Comparison of ENCODE assay signal across 9 mouse cellular contexts in the genomic region with DNA sequence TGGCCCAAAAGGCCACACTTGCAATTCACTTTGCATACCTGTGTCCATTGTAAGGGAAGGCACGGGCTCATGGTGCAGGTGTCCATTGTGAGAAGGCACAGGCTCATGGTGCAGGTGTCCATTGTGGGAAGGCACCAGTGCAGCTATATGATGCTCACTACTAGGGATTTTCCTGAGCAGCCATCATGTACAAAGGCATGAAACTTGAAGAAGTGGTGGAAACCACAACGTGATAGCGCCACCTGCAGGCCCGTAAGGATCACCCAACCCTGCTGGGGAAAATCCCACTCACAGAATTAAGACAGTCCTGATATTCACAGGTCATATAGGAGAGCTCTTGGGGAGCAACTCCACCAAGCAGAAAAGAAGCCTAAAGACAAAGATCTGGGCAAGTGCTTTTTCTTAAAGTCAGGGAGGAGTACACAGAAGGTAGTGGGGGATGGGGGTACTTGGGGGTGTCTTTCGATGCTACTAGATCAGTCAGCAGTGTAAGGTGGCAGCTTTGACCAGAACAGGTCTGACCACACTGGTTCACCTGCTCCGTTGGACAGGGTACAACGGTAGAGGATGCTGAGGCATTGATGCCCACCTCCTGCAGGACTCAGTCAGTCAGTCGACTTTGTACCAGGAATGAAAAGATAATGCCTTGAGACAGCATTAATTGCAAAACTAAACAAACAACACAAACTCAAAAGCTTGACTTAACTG. TPM values are rescaled to one million over a fixed set of nuclear protein-coding genes. Genes with fewer than 3 reads are reported as not detected.
A peak's percentile ranks its signal among the peaks of the same experiment; 100 is the strongest.
DNase-seq lines count a peak whose midpoint lies in the region; ATAC-seq lines count a peak whose summit lies in the region.
"Had no signal": no experiment of that assay in that cellular context is flagged by ENCODE, and none has a peak within 500 bp of the region (broad histone marks: within the 10 kb centered on the region; RNA-seq: fewer than 3 reads in every experiment).

No protein-coding gene starts in this region.

- intact Hi-C loops in heart, postnatal 10 days (cut with DNase I): loop anchor here (1.0 to 10.0 kb wide), 3 partner anchors 37 to 395 kb away; no protein-coding TSS in a partner anchor

- DNase-seq in embryo, embryonic 10 days (ENCODE audit: low spot score): peak; percentile 77
- DNase-seq in embryo, embryonic 9.5 days (ENCODE audit: extremely low spot score): no peak
- peak; percentile 73 for DNase-seq in embryo, embryonic 10.5 days (ENCODE audit: low spot score)
- DNase-seq in heart, postnatal 10 days: peak; percentile 58 to 75
- peak; percentile 51 to 53 for DNase-seq in layer of hippocampus, postnatal 36 days
- peak; percentile 47 for DNase-seq in right cerebral cortex, postnatal 25 days

- peak; percentile 92 for ATAC-seq in activated CD4-positive, CD25-positive, alpha-beta regulatory T cell, adult 4 months
- ATAC-seq in megakaryocyte, adult 5-6 weeks (ENCODE audit: poor library complexity, severe bottlenecking): peak; percentile 76

RNA-seq across cellular contexts. Expression of a gene that starts 11.1 kb away (rescaled TPM):
- polyA plus RNA-seq in activated CD4-positive, CD25-positive, alpha-beta regulatory T cell, adult 4 months (2017; shearing (Covaris generic)): under 1 TPM; 0.11 to 0.36 TPM
- 10 to 100 TPM; 16.1 to 26.7 TPM for total RNA-seq in heart, postnatal 10 days (2021)
- under 1 TPM; 0.13 to 0.25 TPM for total RNA-seq in layer of hippocampus, postnatal 36 days (2021)
- total RNA-seq in megakaryocyte, adult 5-6 weeks (2015): not detected in 2 replicates
- total RNA-seq in megakaryocyte, adult 5-6 weeks (2017): not detected in 2 replicates

RNA-seq across cellular contexts. Expression of a gene that starts 29.8 kb away (rescaled TPM):
- not detected for polyA plus RNA-seq in activated CD4-positive, CD25-positive, alpha-beta regulatory T cell, adult 4 months (2017; shearing (Covaris generic))
- 1 to 10 TPM; 1.4 to 6.6 TPM for total RNA-seq in heart, postnatal 10 days (2021)
- total RNA-seq in layer of hippocampus, postnatal 36 days (2021): not detected
- total RNA-seq in megakaryocyte, adult 5-6 weeks (2015): not detected in 2 replicates
- total RNA-seq in megakaryocyte, adult 5-6 weeks (2017): not detected in 2 replicates
- polyA plus RNA-seq: large intestine, adult 2 months had no signal

RNA-seq across cellular contexts. Expression of a gene that starts 29.8 kb away (rescaled TPM):
- 10 to 100 TPM in 1 of 2 experiments, 1 to 10 TPM in 1; 7.7 to 12.0 TPM for polyA plus RNA-seq in activated CD4-positive, CD25-positive, alpha-beta regulatory T cell, adult 4 months (2017; shearing (Covaris generic))
- total RNA-seq in heart, postnatal 10 days (2021): 100 to 1,000 TPM in 1 of 2 experiments, 10 to 100 TPM in 1; 83.6 to 102 TPM
- 100 to 1,000 TPM; 922 to 985 TPM for total RNA-seq in layer of hippocampus, postnatal 36 days (2021)
- 0.80 and 1.6 TPM in 2 replicates for total RNA-seq in megakaryocyte, adult 5-6 weeks (2015)
- 1.7 and 2.0 TPM in 2 replicates for total RNA-seq in megakaryocyte, adult 5-6 weeks (2017)

Comparison
In these comparisons a context has a peak if more than half of its experiments do, and no peak if none do; other contexts are left out.
1. RNA of a gene that starts 11.1 kb away (total RNA-seq): 16.1 to 26.7 TPM in heart, postnatal 10 days; 0.13 to 0.25 TPM in layer of hippocampus, postnatal 36 days and not detected in megakaryocyte, adult 5-6 weeks; every median in the first group is over 10 times any median in the second.
2. RNA of a gene that starts 29.8 kb away (total RNA-seq): 922 to 985 TPM in layer of hippocampus, postnatal 36 days and 83.6 to 102 TPM in heart, postnatal 10 days; 0.80 to 2.0 TPM in megakaryocyte, adult 5-6 weeks; every median in the first group is over 10 times any median in the second.